Mouse (Mus musculus): ENCODE data around the gene Adamts17. TPM values are rescaled to one million over a fixed set of nuclear protein-coding genes. Genes with fewer than 3 reads are reported as not detected.

Gene Adamts17
- total and polyA plus RNA-seq, 2 experiments from 2014 or later: 3.9 to 14.8 TPM

DNA sequence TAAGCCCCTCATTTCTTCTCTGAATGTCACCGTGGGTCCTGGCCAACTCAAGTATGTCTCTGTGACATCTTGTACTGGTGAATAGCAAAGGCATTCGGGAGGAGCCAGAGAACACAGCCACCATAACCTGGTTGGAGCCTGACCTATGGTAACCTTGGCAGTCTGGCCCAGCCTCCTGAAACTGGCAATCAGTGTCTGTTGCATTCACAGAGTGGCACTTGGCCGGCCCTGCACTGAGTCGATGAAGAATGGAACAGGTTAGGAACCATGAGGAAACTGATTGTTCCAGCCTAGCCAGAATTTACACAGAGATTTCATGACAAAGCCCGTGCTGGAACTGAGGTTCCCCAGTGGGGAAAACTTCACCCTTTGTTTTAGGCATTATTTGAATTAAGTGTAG, 38.8 kb upstream of the Adamts17 start:
- H3K4me3 ChIP-seq (ENCODE audit: low read length): no peak overlapping the region
- 62% methylated on average over 5 of the region's 5 CpGs for WGBS
- TF ChIP-seq CTCF (IDR thresholded peaks at IDR 0.05; ENCODE audit: low read depth): no peak

DNA sequence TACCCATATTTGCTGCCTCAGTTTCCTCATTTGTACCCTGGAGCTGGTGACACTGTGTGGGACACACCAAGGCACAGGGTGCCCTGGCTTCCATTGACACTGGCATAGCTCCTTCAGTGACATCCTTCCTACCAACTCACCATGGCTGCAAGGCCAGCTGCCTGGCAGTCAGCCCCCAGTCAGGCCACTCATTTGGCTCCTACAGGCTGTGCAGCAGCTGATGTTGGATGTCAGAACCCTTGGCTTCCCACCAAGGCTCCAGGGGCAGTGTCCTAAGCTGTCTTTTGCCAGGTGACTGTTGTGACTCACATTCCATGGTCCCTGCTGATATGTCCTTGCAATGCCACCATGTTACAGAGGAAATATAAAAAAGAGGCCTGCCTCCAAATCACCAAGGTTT, 37.8 kb upstream of the Adamts17 start:
- Histone ChIP-seq H3K4me1 (ENCODE audit: insufficient read depth, low read length) (no peaks in the 10 kb centered on the region), H3K4me2 (ENCODE audit: low read depth, low read length) (no peak overlapping the region), H3K9ac (replicated peaks; ENCODE audit: low read length) (no peak overlapping the region), H3K27ac (no peak overlapping the region), H3K36me3 (ENCODE audit: insufficient read depth, low read length) (no peaks in the 10 kb centered on the region), H3K4me3 (ENCODE audit: low read length) (no peak overlapping the region), H3K9me3 (ENCODE audit: low read length) (no peaks in the 10 kb centered on the region), H3K27me3 (ENCODE audit: insufficient read depth, low read length) (no peaks in the 10 kb centered on the region)
- peak; percentile 47; the same call in 1 of the 2 replicates for ATAC-seq
- no peak for TF ChIP-seq CTCF (IDR thresholded peaks at IDR 0.05; ENCODE audit: low read depth)
- DNase-seq (ENCODE audit: low spot score): peak; percentile 40

More for the DNA sequence above, 38.8 kb upstream of the Adamts17 start:
- ATAC-seq: no peak
- no peak for DNase-seq (ENCODE audit: low spot score)
- Histone ChIP-seq H3K4me1 (ENCODE audit: insufficient read depth, low read length) (no peaks in the 10 kb centered on the region), H3K36me3 (ENCODE audit: insufficient read depth, low read length) (no peaks in the 10 kb centered on the region), H3K27ac (no peak overlapping the region), H3K9ac (replicated peaks; ENCODE audit: low read length) (no peak overlapping the region), H3K9me3 (ENCODE audit: low read length) (no peaks in the 10 kb centered on the region), H3K27me3 (ENCODE audit: insufficient read depth, low read length) (no peaks in the 10 kb centered on the region), H3K4me2 (ENCODE audit: low read depth, low read length) (no peak overlapping the region)

DNA sequence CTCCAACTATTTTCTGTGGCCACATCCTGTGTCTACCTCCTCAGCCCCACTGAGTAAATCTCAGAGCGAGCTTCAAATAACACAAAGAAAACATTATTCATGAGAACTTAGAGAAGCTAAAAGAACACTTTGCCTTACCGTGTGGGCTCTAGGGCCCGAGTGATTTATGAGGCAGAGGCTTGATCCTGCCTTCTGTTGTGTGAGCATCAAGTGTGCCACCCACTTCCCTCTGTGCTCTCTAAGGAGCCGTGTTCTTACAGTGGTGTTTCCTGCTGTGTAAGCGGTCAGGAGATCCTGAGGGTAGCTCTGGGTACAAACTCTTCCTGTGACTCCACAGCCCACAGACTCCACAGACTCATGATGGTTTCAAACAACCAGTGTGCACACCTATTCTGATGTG, 35.7 kb upstream of the Adamts17 start:
- DNase-seq (ENCODE audit: low spot score) (no peak), ATAC-seq (no peak)
- H3K36me3 ChIP-seq (ENCODE audit: insufficient read depth, low read length): no peaks in the 10 kb centered on the region
- H3K27me3 ChIP-seq (ENCODE audit: insufficient read depth, low read length): no peaks in the 10 kb centered on the region
- H3K4me1 ChIP-seq (ENCODE audit: insufficient read depth, low read length): no peaks in the 10 kb centered on the region
- H3K9me3 ChIP-seq (ENCODE audit: low read length): no peaks in the 10 kb centered on the region
- no peak overlapping the region for H3K9ac ChIP-seq (replicated peaks; ENCODE audit: low read length)
- no peak overlapping the region for H3K4me3 ChIP-seq (ENCODE audit: low read length)
- no peak overlapping the region for H3K4me2 ChIP-seq (ENCODE audit: low read depth, low read length)
- no peak overlapping the region for H3K27ac ChIP-seq
- TF ChIP-seq CTCF (IDR thresholded peaks at IDR 0.05; ENCODE audit: low read depth): no peak
- WGBS: 55% methylated on average over 5 of the region's 5 CpGs

DNA sequence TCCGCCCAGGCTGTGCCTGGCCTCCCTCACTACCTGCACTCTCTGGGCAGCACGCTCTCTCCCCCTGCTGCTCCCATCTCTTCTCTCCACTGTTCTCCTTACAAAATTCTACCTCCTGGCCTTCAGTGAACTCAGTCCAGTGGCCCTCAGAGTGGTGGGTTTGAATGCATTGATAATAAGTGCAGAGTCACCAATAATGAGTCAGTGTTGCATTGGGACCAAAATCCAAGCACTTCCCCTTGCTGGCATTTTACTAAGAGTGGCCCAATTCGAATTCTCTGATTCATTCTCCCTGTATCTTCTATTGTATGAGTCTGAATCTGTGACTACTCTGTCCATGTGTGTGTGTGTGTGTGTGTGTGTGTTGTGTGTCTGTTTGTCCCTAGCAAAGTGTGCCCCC, 32.7 kb upstream of the Adamts17 start:
- 61% methylated on average over 3 of the region's 3 CpGs for WGBS
- Histone ChIP-seq H3K9me3 (ENCODE audit: low read length) (no peaks in the 10 kb centered on the region), H3K4me2 (ENCODE audit: low read depth, low read length) (no peak overlapping the region)

DNA sequence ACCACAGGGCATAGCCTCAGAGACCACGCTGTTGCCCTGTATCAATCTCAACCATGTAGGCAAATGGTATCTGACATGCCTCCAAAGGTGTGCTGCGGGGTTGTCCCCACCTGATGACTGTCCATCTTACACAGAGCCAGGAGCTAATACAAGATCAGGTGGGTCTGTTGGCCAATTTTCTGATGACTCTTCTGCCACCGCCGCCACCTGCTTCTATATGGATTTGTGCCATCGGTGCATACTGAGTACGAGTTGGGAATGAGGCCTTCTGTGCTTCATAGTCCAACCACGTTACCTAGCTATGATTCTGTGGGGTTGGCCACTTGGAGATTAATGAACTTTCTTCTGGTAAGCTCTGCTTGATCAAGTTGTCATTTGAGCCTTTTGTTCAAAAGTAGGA, 29.1 kb upstream of the Adamts17 start:
- ATAC-seq (no peak), DNase-seq (ENCODE audit: low spot score) (no peak)
- 93% methylated on average over 7 of the region's 7 CpGs for WGBS
- H3K27ac ChIP-seq: no peak overlapping the region
- H3K27me3 ChIP-seq (ENCODE audit: insufficient read depth, low read length): no peaks in the 10 kb centered on the region
- H3K9ac ChIP-seq (replicated peaks; ENCODE audit: low read length): no peak overlapping the region
- no peaks in the 10 kb centered on the region for H3K4me1 ChIP-seq (ENCODE audit: insufficient read depth, low read length)
- no peak overlapping the region for H3K4me2 ChIP-seq (ENCODE audit: low read depth, low read length)
- no peaks in the 10 kb centered on the region for H3K9me3 ChIP-seq (ENCODE audit: low read length)
- no peaks in the 10 kb centered on the region for H3K36me3 ChIP-seq (ENCODE audit: insufficient read depth, low read length)
- no peak overlapping the region for H3K4me3 ChIP-seq (ENCODE audit: low read length)
- no peak for TF ChIP-seq CTCF (IDR thresholded peaks at IDR 0.05; ENCODE audit: low read depth)

More for the DNA sequence above, 32.7 kb upstream of the Adamts17 start:
- Histone ChIP-seq H3K9ac (replicated peaks; ENCODE audit: low read length) (no peak overlapping the region), H3K27me3 (ENCODE audit: insufficient read depth, low read length) (no peaks in the 10 kb centered on the region), H3K4me1 (ENCODE audit: insufficient read depth, low read length) (no peaks in the 10 kb centered on the region), H3K36me3 (ENCODE audit: insufficient read depth, low read length) (no peaks in the 10 kb centered on the region), H3K27ac (no peak overlapping the region), H3K4me3 (ENCODE audit: low read length) (no peak overlapping the region)
- no peak for ATAC-seq
- DNase-seq (ENCODE audit: low spot score): no peak
- TF ChIP-seq CTCF (IDR thresholded peaks at IDR 0.05; ENCODE audit: low read depth): no peak

DNA sequence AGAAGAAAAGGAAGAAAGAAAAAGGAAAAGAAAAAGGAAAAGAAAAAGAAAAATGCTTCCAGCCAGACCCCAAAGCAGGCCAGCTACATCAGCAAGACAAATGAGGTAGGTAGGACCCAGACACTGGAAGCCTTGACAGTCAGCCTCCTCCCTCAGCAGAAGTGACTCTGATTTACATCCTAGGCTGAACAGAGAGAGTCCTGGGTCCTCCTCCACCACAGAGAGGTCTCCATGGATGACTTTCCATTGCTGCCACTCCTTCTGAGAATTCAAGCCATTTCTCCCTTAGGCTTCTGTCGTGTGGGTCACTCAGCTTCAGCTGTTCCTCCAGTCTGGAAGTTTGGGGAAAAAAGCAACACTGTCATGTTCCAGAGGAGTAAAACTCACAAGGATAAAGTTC, 28.2 kb upstream of the Adamts17 start:
- 77% methylated on average over 1 of the region's 1 CpGs for WGBS
- H3K27me3 ChIP-seq (ENCODE audit: insufficient read depth, low read length): no peaks in the 10 kb centered on the region
- TF ChIP-seq CTCF (IDR thresholded peaks at IDR 0.05; ENCODE audit: low read depth): no peak
- no peak for ATAC-seq
- no peak overlapping the region for H3K4me3 ChIP-seq (ENCODE audit: low read length)
- H3K9ac ChIP-seq (replicated peaks; ENCODE audit: low read length): no peak overlapping the region
- H3K4me1 ChIP-seq (ENCODE audit: insufficient read depth, low read length): no peaks in the 10 kb centered on the region
- H3K4me2 ChIP-seq (ENCODE audit: low read depth, low read length): no peak overlapping the region
- no peaks in the 10 kb centered on the region for H3K9me3 ChIP-seq (ENCODE audit: low read length)
- DNase-seq (ENCODE audit: low spot score): no peak
- H3K27ac ChIP-seq: no peak overlapping the region
- H3K36me3 ChIP-seq (ENCODE audit: insufficient read depth, low read length): no peaks in the 10 kb centered on the region

DNA sequence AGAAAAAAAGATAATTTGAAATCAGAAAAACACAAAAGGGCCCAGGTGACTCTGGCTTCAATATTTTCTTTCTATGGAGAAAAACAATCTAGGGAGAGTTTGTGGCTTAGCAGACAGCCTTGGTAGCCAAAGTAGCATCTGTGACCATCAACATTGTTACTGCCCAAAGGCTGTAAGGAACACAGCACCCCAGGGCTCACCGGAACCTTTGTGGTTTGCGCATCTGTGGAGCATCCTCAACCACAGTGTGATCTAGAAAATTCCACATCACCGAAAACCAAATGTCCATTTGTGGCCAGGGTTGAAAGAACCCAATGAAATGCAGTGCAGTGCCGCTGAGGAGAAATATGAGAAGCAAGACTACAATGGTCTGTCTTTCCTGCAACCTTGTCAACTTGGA, 27.2 kb upstream of the Adamts17 start:
- no peaks in the 10 kb centered on the region for H3K9me3 ChIP-seq (ENCODE audit: low read length)
- TF ChIP-seq CTCF (IDR thresholded peaks at IDR 0.05; ENCODE audit: low read depth): no peak
- H3K4me1 ChIP-seq (ENCODE audit: insufficient read depth, low read length): no peaks in the 10 kb centered on the region
- ATAC-seq (no peak), DNase-seq (ENCODE audit: low spot score) (no peak)
- WGBS: 84% methylated on average over 4 of the region's 4 CpGs
- H3K4me2 ChIP-seq (ENCODE audit: low read depth, low read length): no peak overlapping the region
- no peaks in the 10 kb centered on the region for H3K36me3 ChIP-seq (ENCODE audit: insufficient read depth, low read length)
- H3K9ac ChIP-seq (replicated peaks; ENCODE audit: low read length): no peak overlapping the region
- H3K4me3 ChIP-seq (ENCODE audit: low read length): no peak overlapping the region
- no peak overlapping the region for H3K27ac ChIP-seq
- H3K27me3 ChIP-seq (ENCODE audit: insufficient read depth, low read length): no peaks in the 10 kb centered on the region

Measured in hindbrain, postnatal 0 days (tissue).